Mouse (Mus musculus) right cerebral cortex, postnatal 36 days (tissue): ENCODE measurements around the gene Aebp1.

Experiments
- DNase-seq, 2 experiments: peaks; one replicate each; pipeline ENCODE4 v3.0.0; 2022; ENCODE audit warnings: low spot score in 2 of 2, mixed read lengths in 1 of 2

Gene Aebp1

DNA sequence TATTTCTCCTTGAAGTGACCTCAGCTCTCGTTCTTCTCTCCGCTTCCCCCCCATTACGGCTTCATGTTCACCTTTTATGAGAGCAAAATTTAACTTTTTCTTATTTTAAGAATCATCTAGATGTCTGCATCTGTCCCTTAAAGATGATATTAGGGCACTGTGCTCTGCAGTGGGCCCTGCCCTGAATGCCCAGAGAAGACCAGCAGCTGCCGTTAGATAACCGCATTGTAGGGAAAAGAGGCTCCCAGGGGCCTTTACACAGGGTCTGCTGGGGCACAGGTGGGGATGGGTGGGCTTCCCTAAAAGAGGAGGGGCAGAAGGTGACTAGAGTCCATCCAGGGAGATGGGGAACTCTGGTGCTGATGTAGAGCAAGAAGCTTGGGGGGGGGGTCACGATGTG, 32.1 kb downstream of the Aebp1 start:
- no peak for DNase-seq

GRCm38 (mm10) chr11:5897230-5897629, 35.5 kb downstream of the Aebp1 start:
- no peak for DNase-seq

DNA sequence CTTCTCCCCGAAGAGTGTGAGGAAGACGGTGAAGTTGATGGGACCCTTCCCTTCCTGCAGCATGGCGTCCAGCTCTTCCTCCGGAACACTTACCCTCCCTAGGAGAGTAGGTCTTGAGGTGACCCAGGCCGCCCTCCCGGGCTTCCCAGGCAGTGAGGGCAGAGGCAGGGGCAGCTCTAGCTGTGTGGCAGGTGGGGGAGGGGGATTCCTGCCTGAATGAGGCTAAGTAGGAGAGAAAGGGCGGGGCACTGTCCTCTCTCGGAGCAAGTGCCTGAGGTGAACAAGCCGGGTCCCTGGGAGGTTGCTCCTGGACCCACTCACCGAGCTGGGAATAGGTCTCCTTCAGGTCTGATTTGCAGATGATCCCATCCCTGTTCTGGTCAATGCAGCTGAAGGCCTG, 36.1 kb downstream of the Aebp1 start:
- no peak for DNase-seq

DNA sequence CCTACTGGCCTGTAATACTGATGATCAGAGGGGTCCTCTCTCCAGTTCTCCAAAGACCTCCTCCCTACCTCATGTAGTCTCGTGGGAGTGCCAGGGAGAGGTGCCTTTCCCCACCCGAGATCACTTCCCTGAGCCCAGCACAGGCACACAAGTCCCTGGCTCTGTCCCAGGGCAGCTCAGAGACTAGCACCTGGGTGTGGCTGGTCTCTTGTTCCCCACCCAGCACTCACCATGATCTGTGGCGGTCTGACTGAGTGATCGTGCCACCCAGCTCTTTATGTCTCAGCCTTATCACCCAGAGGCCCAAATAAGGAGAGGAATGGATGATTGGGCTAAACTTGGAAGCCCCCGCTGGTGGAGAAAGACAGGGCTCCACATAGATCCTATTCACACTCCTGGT, 36.8 kb downstream of the Aebp1 start, which contains the start of gene Myl7:
TSS of gene Myl7 (minus strand) at position 252 of the 400 bp plus-strand sequence.
- DNase-seq, result no peak

DNA sequence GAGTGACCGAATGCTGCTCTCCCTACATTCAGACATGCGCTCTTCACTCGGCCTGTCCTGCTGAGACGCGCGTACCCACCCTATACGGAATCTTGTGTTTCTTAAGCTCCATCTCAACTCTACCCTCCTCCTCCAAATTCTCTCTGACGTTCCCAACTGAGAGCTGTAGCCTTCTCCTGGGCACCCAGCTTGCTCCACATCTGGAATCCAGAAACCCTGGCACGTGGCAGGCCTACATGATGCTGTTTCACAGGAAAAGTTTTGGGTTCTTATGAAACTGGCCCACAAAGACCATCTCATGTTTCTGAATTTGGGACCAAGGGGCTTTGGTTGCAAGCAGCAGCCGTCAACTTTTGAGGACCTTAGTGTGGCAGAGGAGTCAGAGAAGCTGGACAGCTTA, 37.5 kb downstream of the Aebp1 start:
- no peak for DNase-seq

DNA sequence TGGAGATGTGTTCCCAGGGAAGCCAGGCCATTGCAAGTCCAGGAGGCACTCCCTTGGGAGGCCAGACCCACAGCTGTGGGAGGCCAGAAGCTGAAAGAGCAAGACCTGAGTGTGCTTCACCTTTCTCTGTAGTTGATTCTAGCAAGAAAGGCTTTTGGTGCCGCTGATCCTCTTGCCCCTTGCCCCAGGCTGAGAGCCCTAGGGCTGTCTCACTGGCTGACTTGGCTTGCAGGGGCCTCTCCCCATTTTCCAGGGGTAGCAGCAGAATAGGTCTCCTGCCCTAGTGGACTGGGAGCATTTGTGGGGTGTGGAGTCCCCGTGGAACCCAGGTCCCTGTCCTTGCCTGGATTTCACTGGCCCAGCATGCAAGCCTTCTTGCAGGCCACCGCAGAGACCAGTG, 39.6 kb downstream of the Aebp1 start:
- DNase-seq, result no peak

- peak; percentile 44 to 54 for DNase-seq
Measured at GRCm38 (mm10) chr11:5901950-5902349, 40.2 kb downstream of the Aebp1 start.

GRCm38 (mm10) chr11:5902390-5902789, 40.6 kb downstream of the Aebp1 start:
- DNase-seq, result no peak

GRCm38 (mm10) chr11:5903844-5904243, 42.1 kb downstream of the Aebp1 start:
- DNase-seq, result no peak

- no peak for DNase-seq
Measured at GRCm38 (mm10) chr11:5904357-5904756, 42.6 kb downstream of the Aebp1 start.

GRCm38 (mm10) chr11:5904871-5905270, 43.1 kb downstream of the Aebp1 start:
- DNase-seq, result no peak

- DNase-seq, result no peak
Measured at GRCm38 (mm10) chr11:5905778-5906518, 44.2 kb downstream of the Aebp1 start.

- no peak for DNase-seq
Measured at GRCm38 (mm10) chr11:5907096-5907495, 45.3 kb downstream of the Aebp1 start.

DNA sequence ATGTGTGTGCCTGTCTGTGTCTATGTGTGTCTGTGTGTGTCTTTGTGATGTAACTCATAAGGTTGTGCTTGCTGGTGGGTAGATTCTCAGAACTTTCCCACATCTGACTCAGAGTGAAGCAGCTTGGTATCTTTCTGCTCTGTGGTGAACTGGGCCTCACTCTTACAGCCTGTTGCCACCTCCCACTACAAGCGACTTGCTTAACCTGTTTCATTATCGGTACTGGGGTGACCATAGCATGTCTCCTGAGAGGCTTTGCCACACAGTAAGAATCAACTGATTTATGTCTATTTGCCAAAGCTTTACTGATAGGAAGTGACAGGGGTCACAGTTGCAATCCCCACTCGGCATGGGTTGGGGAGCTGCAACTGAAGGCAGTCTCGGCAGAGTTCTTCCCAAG, 46.9 kb downstream of the Aebp1 start:
- no peak for DNase-seq

DNA sequence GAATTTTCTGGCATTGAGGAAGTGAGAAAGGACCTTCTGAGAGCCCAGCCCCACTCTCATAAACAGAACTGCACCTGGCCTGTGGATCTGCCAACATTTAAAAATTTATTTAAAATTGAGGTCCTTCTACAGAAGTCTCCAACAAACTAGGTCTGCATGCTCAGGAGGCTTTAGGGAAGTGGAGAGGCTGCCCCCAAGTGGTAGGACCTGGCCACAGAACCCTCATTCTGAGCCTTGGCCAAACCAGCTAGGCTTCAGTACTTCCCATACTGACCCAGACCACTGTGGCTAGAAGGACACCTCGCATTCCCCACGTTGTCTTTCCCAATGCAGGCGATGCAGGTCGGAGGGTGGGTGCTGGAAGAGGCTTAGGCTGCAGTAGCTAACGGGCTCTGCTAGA, 50.9 kb downstream of the Aebp1 start:
- no peak for DNase-seq

DNA sequence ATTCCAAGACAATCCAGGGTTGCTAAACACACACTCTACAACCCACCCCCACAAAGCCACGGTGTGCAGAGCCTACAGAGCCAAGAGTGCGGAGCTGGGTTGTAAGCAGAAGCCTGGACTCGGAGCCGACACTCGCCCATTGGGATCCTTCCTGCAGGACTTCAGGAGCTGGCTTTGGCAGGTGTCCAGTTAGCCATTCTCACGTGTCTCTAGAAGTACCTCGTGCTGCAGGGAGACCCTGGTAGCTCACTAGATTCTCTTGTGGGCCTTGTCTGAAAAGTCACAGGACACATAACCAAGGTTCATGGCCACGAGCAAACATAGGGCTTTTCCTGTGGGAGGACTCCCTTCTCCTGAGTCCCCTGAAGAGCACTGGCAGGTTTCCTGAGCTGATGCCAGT, 51.5 kb downstream of the Aebp1 start:
- no peak for DNase-seq

DNA sequence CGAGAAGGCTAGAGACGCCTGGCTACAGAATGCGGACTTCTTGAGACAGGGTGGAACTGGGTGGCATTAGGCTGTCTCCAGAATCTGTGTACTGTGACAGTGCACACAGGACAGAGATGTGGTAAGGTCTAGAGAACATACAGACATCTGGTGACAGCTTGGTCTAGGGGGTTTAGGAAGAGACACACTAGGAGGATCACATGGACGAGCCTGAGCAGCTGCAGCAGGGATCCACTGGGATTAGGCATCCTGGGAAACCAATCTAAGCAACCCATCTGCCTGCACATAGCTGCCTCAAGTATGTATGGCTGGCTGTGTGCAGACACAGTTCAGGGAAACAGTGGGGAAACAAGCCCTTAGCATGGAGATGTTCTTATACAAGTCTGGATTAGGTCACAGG, 52.2 kb downstream of the Aebp1 start:
- DNase-seq, result no peak

GRCm38 (mm10) chr11:5914940-5915339, 53.2 kb downstream of the Aebp1 start:
- no peak for DNase-seq

GRCm38 (mm10) chr11:5915429-5916177, 53.9 kb downstream of the Aebp1 start:
- no peak for DNase-seq

DNA sequence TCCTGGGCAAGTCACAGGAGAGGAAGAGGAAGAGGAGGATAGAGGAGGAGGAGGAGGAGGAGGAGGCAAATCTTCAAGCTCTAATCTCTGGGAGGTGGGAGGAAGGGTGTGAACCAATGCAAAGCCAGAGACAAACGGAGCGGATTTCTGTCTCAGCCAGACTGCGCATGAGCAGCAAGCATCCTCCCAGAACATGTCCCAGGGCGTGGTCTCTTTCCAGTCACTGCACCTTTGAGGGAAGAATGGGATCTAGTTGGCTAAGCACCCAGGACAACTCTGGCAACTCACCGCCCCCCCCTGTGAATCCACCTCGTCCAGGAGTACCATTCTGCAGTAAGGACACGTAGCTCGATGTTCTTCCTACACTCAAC, 54.4 kb downstream of the Aebp1 start:
- no peak for DNase-seq

DNA sequence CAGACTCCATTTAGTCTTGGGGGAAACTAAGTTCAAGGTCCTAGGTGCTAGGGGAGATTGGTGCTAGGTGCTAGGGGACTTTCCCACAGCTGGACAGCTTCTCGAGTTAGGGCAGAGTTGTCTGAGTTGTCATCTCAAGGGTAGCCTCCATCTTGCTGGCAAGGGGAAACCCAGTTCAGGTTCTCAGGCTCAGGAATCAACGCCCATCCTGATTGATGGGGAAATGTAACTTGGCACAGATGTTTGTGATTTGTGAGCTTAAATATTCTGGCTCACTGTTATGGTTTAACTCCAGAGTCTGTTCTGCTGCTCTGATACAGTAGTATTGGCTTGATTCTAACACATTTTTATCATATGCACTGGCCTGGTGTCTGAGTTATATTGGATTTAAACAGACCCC, 56.4 kb downstream of the Aebp1 start:
- no peak for DNase-seq

DNA sequence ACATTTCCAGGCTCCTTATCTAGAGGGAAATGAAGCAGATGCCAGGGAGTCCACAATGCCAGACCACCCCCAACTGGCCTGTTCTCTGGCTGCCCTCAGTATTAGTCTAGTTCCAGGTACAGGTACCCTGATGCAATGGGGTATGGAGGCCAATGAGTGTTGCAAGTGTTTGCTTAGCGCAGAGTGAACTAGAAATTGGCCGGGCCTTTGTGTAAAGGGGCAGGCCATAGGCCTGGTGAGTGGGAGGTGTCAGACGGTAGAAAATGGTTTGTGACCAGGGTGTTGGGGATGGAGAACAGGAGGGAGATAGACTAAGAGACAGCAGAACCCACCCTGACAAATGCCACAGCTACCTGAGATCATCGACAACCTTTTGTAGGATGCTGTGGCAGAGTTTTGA, 57.9 kb downstream of the Aebp1 start:
- no peak for DNase-seq

DNA sequence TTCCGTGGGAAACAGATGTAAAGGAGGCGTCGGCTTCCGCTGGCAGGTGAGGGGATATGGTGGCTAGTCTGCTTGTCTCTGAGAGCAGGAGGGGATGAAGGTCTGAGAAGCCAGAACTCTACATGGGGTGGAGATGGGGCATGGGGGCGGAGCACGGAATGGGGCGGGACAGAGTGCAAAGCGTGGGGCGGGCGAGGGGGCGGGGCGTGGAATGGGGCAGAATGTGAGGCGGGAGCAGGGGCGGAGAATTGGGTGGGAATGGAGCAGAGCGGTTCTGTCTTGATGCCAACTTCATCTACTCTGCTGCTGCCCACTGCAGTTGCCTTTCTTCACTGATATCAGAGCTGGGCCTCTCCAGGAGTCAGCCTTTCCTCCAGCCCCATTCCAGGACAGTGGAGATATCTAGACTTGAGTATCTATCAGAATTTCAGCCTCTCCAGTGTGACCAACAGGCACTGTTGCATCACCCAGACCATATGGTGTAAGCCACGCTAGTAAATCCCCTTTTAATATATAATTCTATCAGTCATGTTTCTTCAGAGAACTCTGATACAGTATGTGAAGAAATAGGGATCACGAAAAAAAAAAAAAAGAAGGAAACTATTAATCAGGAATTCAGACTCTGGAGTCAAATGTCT, 58.7 kb downstream of the Aebp1 start:
- no peak for DNase-seq
